Mouse (Mus musculus) embryonic facial prominence, embryonic 14.5 days (tissue): ENCODE measurements around the gene Ccdc173. TPM values are rescaled to one million over a fixed set of nuclear protein-coding genes. Genes with fewer than 3 reads are reported as not detected.

Experiments
- ATAC-seq: fragments of 200-750 bp; cut with Nextera tagmentation; 2 replicates; pipeline ENCODE4 v1.8.0; 2017; ENCODE audit warnings: low read depth, moderate number of reproducible peaks, moderate TSS enrichment
- DNase-seq: peaks from one replicate; pipeline ENCODE4 v3.0.0-alpha.2; 2015; ENCODE audit warnings: low spot score
- H3K27ac ChIP-seq: fragments of 300-500 bp; sonication (generic); replicated peaks from 2 replicates; pipeline ENCODE4 v1.5.1; 2014; ENCODE audit warnings: low read depth, mild to moderate bottlenecking, low read length, moderate library complexity
- H3K27me3 ChIP-seq: fragments of 300-500 bp; sonication (generic); replicated peaks from 2 replicates; pipeline ENCODE4 v1.6.1; 2014; ENCODE audit warnings: low read length; ENCODE audit not compliant: control insufficient read depth, insufficient read depth
- H3K36me3 ChIP-seq: fragments of 300-500 bp; sonication (generic); 2 replicates; pipeline ENCODE4 v1.6.1; 2014; ENCODE audit warnings: low read length, mixed read lengths; ENCODE audit not compliant: control insufficient read depth, insufficient read depth
- H3K4me1 ChIP-seq: fragments of 300-500 bp; sonication (generic); 2 replicates; pipeline ENCODE4 v1.6.1; 2014; ENCODE audit warnings: antibody characterized with exemption, low read length; ENCODE audit not compliant: control insufficient read depth, insufficient read depth
- H3K4me2 ChIP-seq: fragments of 300-500 bp; sonication (generic); 2 replicates; pipeline ENCODE4 v1.6.1; 2014; ENCODE audit warnings: low read depth, mild to moderate bottlenecking, low read length, moderate library complexity, mixed read lengths
- H3K4me3 ChIP-seq: fragments of 300-500 bp; sonication (generic); 2 replicates; pipeline ENCODE4 v1.5.1; 2014; ENCODE audit warnings: low read depth, mild to moderate bottlenecking, low read length
- H3K9ac ChIP-seq: fragments of 300-500 bp; sonication (generic); 2 replicates; pipeline ENCODE4 v1.6.1; 2014; ENCODE audit warnings: low read depth, mild to moderate bottlenecking, low read length, moderate library complexity, mixed read lengths
- H3K9me3 ChIP-seq: fragments of 300-500 bp; sonication (generic); 2 replicates; pipeline ENCODE4 v1.6.1; 2016; ENCODE audit warnings: low read length; ENCODE audit not compliant: control insufficient read depth
- WGBS: fragments of 180-500 bp; shearing (Covaris S2); extraction: QIAGEN DNeasy Blood & Tissue Kit; methylation state at CpG from one replicate; pipeline ENCODE4 v1.1.7; 2014; 5-methylcytosine and 5-hydroxymethylcytosine counted together
- polyA plus RNA-seq: library from polyadenylated mRNA; unstranded; fragments of >200 nt; fragmentation: Nextera tagmentation; extraction: Ambion mirVana; gene quantifications from 2 replicates; pipeline ENCODE4 v1.2.1, GENCODE M21; 2014

The Ccdc173 gene
- polyA plus RNA-seq, 1 experiment from 2014 or later = 2.2 TPM

DNA sequence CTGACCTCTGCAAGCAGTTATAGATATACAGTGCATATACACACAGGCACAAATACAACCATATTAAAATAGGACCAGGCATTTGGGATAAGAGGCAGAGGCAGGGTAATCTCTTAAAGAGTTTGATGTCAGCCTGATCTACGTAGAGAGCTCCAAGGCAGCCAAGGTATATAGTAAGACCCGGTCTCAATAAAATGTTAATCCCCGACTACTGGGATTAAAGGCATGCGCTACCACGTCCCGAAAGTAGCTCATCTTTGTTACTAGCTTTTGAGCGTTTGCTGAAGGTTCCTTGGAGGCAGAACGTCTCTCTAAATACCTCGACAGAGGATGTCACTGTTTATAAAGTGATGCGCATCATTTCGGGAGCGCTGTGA lies 67.1 kb downstream of the Ccdc173 start, which contains the start of gene Ppig:
TSS of gene Ppig (plus strand) at position 273 of the 377 bp plus-strand sequence.
- Histone ChIP-seq H3K9me3 (no peaks in the 10 kb centered on the region), H3K9ac (peak within 1 kb of the TSS; percentile 83), H3K4me1 (peaks cover 8% of the 10 kb centered on the region), H3K36me3 (no peaks in the 10 kb centered on the region), H3K4me2 (peak within 1 kb of the TSS; percentile 57), H3K4me3 (peak within 1 kb of the TSS; percentile 78), H3K27me3 (no peaks in the 10 kb centered on the region), H3K27ac (peak within 1 kb of the TSS; percentile 89)
- DNase-seq = peak; percentile 1
- 4% methylated on average over 12 of the region's 12 CpGs for WGBS
- no peak; the same call in 1 of the 2 replicates for ATAC-seq

DNA sequence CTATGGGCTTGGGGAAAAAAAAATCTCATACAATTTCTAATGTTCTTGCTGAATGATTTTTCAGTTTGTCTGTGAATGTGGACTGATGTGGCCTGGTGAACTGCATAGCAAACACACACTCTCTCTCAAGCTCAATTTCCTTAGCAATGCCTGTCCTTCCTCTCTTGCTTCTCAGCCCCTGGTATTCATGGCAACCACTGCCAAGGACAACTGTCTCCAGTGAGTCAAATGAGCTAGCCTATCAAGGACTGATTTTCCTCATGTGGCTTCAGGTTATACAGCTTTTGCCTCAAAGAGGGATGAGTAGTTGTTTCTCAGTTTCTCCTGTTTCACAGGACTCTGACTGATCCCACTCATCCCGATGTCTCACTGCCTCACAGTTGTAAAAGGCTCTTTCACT lies 70.3 kb downstream of the Ccdc173 start:
- peaks cover 3% of the 10 kb centered on the region for H3K4me1 ChIP-seq
- H3K27ac ChIP-seq = no peak overlapping the region
- H3K36me3 ChIP-seq = no peaks in the 10 kb centered on the region
- no peaks in the 10 kb centered on the region for H3K27me3 ChIP-seq
- H3K4me2 ChIP-seq = no peak overlapping the region
- no peak for DNase-seq
- 76% methylated on average over 1 of the region's 1 CpGs for WGBS
- no peak overlapping the region for H3K9ac ChIP-seq
- H3K4me3 ChIP-seq = no peak overlapping the region
- no peaks in the 10 kb centered on the region for H3K9me3 ChIP-seq
- no peak for ATAC-seq

- WGBS = 73% methylated on average over 3 of the region's 3 CpGs
Observed at GRCm38 (mm10) chr2:69716483-69716882, 72.9 kb downstream of the Ccdc173 start.

DNA sequence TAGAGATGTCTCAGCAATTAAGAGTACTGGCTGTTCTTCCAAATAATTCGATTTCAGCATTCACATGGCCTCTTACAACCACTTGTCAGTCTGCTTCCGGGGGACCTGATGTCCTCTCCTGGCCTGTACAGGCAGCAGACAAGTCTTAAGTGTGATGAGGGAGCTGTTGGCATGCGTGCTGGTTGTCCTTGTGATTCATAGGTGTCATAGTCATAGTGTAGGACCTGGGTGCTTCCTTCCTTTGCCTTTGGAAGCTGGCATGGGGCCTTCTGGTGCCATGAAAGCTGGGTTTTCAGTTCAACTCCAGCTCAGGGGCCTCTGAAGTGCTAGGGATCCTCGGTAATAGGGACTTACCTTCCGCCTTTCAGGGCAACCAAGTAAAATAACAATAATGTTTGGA lies 75.2 kb downstream of the Ccdc173 start:
- H3K36me3 ChIP-seq = no peaks in the 10 kb centered on the region
- no peak for ATAC-seq
- H3K4me3 ChIP-seq = no peak overlapping the region
- no peaks in the 10 kb centered on the region for H3K9me3 ChIP-seq
- H3K27ac ChIP-seq = no peak overlapping the region
- H3K4me2 ChIP-seq = no peak overlapping the region
- H3K9ac ChIP-seq = no peak overlapping the region
- no peaks in the 10 kb centered on the region for H3K27me3 ChIP-seq
- 82% methylated on average over 5 of the region's 5 CpGs for WGBS
- no peak for DNase-seq
- H3K4me1 ChIP-seq = peaks cover 5% of the 10 kb centered on the region; the same call in 1 of the 2 replicates

More at GRCm38 (mm10) chr2:69716483-69716882, 72.9 kb downstream of the Ccdc173 start:
- DNase-seq (no peak), ATAC-seq (no peak)
- Histone ChIP-seq H3K9ac (no peak overlapping the region), H3K9me3 (no peaks in the 10 kb centered on the region), H3K27ac (no peak overlapping the region), H3K27me3 (no peaks in the 10 kb centered on the region), H3K36me3 (no peaks in the 10 kb centered on the region), H3K4me3 (no peak overlapping the region), H3K4me1 (peaks cover 5% of the 10 kb centered on the region; the same call in 1 of the 2 replicates), H3K4me2 (no peak overlapping the region)

GRCm38 (mm10) chr2:69713626-69714014 lies 75.8 kb downstream of the Ccdc173 start:
- no peak overlapping the region for H3K27ac ChIP-seq
- 24% methylated on average over 4 of the region's 4 CpGs for WGBS
- no peaks in the 10 kb centered on the region for H3K9me3 ChIP-seq
- no peaks in the 10 kb centered on the region for H3K36me3 ChIP-seq
- peak overlapping the region; percentile 74 for H3K4me3 ChIP-seq
- ATAC-seq (no peak), DNase-seq (no peak)
- peak overlapping the region; percentile 68 for H3K4me2 ChIP-seq
- peaks cover 5% of the 10 kb centered on the region; the same call in 1 of the 2 replicates for H3K4me1 ChIP-seq
- H3K27me3 ChIP-seq = no peaks in the 10 kb centered on the region
- no peak overlapping the region for H3K9ac ChIP-seq

- DNase-seq (peak; percentile 96), ATAC-seq (peak; percentile 99)
- Histone ChIP-seq H3K4me3 (peak within 1 kb of the TSS; percentile 74), H3K9me3 (no peaks in the 10 kb centered on the region), H3K36me3 (peaks cover 4% of the 10 kb centered on the region; the same call in 1 of the 2 replicates), H3K9ac (peak within 1 kb of the TSS; percentile 78), H3K27ac (no peak within 1 kb of the TSS), H3K27me3 (no peaks in the 10 kb centered on the region), H3K4me2 (peak within 1 kb of the TSS; percentile 68), H3K4me1 (peaks cover 5% of the 10 kb centered on the region; the same call in 1 of the 2 replicates)
- under 1% methylated on average over 39 of the region's 39 CpGs for WGBS
Observed at GRCm38 (mm10) chr2:69712981-69713625, 76.3 kb downstream of the Ccdc173 start, which contains the start of gene Fastkd1. TSS of gene Fastkd1 (minus strand) at chr2:69713516.

DNA sequence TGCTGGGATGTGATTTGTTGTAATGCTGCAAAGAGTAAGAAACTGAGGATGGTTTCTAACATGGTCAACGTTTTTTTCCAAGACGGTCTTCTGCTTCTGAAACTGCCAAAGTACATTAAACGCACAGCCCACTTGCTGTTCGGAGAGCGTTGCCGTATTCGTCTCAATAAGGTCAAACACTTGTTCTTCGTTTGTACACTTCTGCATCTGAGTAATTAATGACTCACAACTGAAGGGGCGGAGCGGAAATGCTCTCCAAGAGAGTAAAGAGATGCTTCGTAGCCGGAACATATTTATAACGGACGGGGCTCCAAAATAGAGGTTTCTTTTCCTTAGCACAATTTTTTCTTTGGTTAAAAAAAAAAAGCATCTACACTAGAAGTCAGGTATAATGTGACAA lies 77.2 kb downstream of the Ccdc173 start:
- H3K4me3 ChIP-seq = no peak overlapping the region
- H3K9me3 ChIP-seq = no peaks in the 10 kb centered on the region
- H3K36me3 ChIP-seq = peaks cover 6% of the 10 kb centered on the region; the same call in 1 of the 2 replicates
- peak overlapping the region; percentile 68; the same call in 1 of the 2 replicates for H3K4me2 ChIP-seq
- peaks cover 5% of the 10 kb centered on the region; the same call in 1 of the 2 replicates for H3K4me1 ChIP-seq
- H3K27ac ChIP-seq = no peak overlapping the region
- no peak overlapping the region for H3K9ac ChIP-seq
- whole genome bisulfite sequencing = 87% methylated on average over 14 of the region's 14 CpGs
- ATAC-seq = no peak
- DNase-seq = no peak
- no peaks in the 10 kb centered on the region for H3K27me3 ChIP-seq
